Mouse (Mus musculus): ENCODE measurements at regions not wholly inside any gene's neighbourhood (a gene's known extent, or its start where the extent isn't known, plus 50 kb on each side); places are given as distances from the start of the nearest gene placed in this dataset.

GRCm38 (mm10) chr13:100939677-100940076 lies 106.5 kb upstream of the Slc30a5 start:
- H3K9me3 ChIP-seq (ENCODE audit: control insufficient read depth) = no peaks in the 10 kb centered on the region
- H3K4me3 ChIP-seq (ENCODE audit: low read depth, low read length) = no peak overlapping the region
- ATAC-seq = no peak
- H3K4me1 ChIP-seq (replicated peaks; ENCODE audit: control insufficient read depth, insufficient read depth, low read length) = no peaks in the 10 kb centered on the region
- no peak overlapping the region for H3K4me2 ChIP-seq (replicated peaks; ENCODE audit: low read depth)
- no peaks in the 10 kb centered on the region for H3K36me3 ChIP-seq (ENCODE audit: control insufficient read depth, insufficient read depth)
- TF ChIP-seq CTCF (IDR thresholded peaks at IDR 0.05; ENCODE audit: low read depth) = peak; percentile 79
- WGBS = 46% methylated on average over 4 of the region's 4 CpGs
- H3K27me3 ChIP-seq (replicated peaks; ENCODE audit: control insufficient read depth, insufficient read depth, low read length) = no peaks in the 10 kb centered on the region
- H3K9ac ChIP-seq (ENCODE audit: low read depth, low read length) = no peak overlapping the region
- H3K27ac ChIP-seq (ENCODE audit: low read depth, low read length) = no peak overlapping the region

GRCm38 (mm10) chr13:100933265-100933664 lies 100.0 kb upstream of the Slc30a5 start:
- no peak for ATAC-seq
- 64% methylated on average over 8 of the region's 8 CpGs for WGBS
- no peaks in the 10 kb centered on the region for H3K27me3 ChIP-seq (replicated peaks; ENCODE audit: control insufficient read depth, insufficient read depth, low read length)

GRCm38 (mm10) chr13:100899566-100899965 lies 66.3 kb upstream of the Slc30a5 start:
- Histone ChIP-seq H3K4me1 (replicated peaks; ENCODE audit: control insufficient read depth, insufficient read depth, low read length) (no peaks in the 10 kb centered on the region), H3K4me2 (replicated peaks; ENCODE audit: low read depth) (no peak overlapping the region), H3K27me3 (replicated peaks; ENCODE audit: control insufficient read depth, insufficient read depth, low read length) (no peaks in the 10 kb centered on the region), H3K4me3 (ENCODE audit: low read depth, low read length) (no peak overlapping the region), H3K36me3 (ENCODE audit: control insufficient read depth, insufficient read depth) (no peaks in the 10 kb centered on the region), H3K9me3 (ENCODE audit: control insufficient read depth) (no peaks in the 10 kb centered on the region), H3K27ac (ENCODE audit: low read depth, low read length) (no peak overlapping the region), H3K9ac (ENCODE audit: low read depth, low read length) (no peak overlapping the region)
- 74% methylated on average over 2 of the region's 2 CpGs for WGBS
- no peak for ATAC-seq
- TF ChIP-seq CTCF (IDR thresholded peaks at IDR 0.05; ENCODE audit: low read depth) = no peak

More at GRCm38 (mm10) chr13:100933265-100933664, 100.0 kb upstream of the Slc30a5 start:
- no peaks in the 10 kb centered on the region for H3K9me3 ChIP-seq (ENCODE audit: control insufficient read depth)
- H3K4me2 ChIP-seq (replicated peaks; ENCODE audit: low read depth) = no peak overlapping the region
- no peak overlapping the region for H3K4me3 ChIP-seq (ENCODE audit: low read depth, low read length)
- H3K36me3 ChIP-seq (ENCODE audit: control insufficient read depth, insufficient read depth) = no peaks in the 10 kb centered on the region
- no peaks in the 10 kb centered on the region for H3K4me1 ChIP-seq (replicated peaks; ENCODE audit: control insufficient read depth, insufficient read depth, low read length)
- no peak overlapping the region for H3K9ac ChIP-seq (ENCODE audit: low read depth, low read length)
- TF ChIP-seq CTCF (IDR thresholded peaks at IDR 0.05; ENCODE audit: low read depth) = no peak
- no peak overlapping the region for H3K27ac ChIP-seq (ENCODE audit: low read depth, low read length)

- no peaks in the 10 kb centered on the region for H3K36me3 ChIP-seq (ENCODE audit: control insufficient read depth, insufficient read depth)
- H3K9ac ChIP-seq (ENCODE audit: low read depth, low read length) = no peak overlapping the region
- TF ChIP-seq CTCF (IDR thresholded peaks at IDR 0.05; ENCODE audit: low read depth) = no peak
- H3K9me3 ChIP-seq (ENCODE audit: control insufficient read depth) = no peaks in the 10 kb centered on the region
- no peak for ATAC-seq
- 85% methylated on average over 9 of the region's 9 CpGs for WGBS
- H3K4me3 ChIP-seq (ENCODE audit: low read depth, low read length) = no peak overlapping the region
- no peak overlapping the region for H3K4me2 ChIP-seq (replicated peaks; ENCODE audit: low read depth)
- H3K4me1 ChIP-seq (replicated peaks; ENCODE audit: control insufficient read depth, insufficient read depth, low read length) = no peaks in the 10 kb centered on the region
- no peak overlapping the region for H3K27ac ChIP-seq (ENCODE audit: low read depth, low read length)
- no peaks in the 10 kb centered on the region for H3K27me3 ChIP-seq (replicated peaks; ENCODE audit: control insufficient read depth, insufficient read depth, low read length)
Measured at GRCm38 (mm10) chr13:100893871-100894270, 60.6 kb upstream of the Slc30a5 start.

- no peak overlapping the region for H3K9ac ChIP-seq (ENCODE audit: low read depth, low read length)
- H3K27me3 ChIP-seq (replicated peaks; ENCODE audit: control insufficient read depth, insufficient read depth, low read length) = no peaks in the 10 kb centered on the region
- H3K4me2 ChIP-seq (replicated peaks; ENCODE audit: low read depth) = no peak overlapping the region
- no peak for TF ChIP-seq CTCF (IDR thresholded peaks at IDR 0.05; ENCODE audit: low read depth)
- no peaks in the 10 kb centered on the region for H3K9me3 ChIP-seq (ENCODE audit: control insufficient read depth)
- no peak overlapping the region for H3K27ac ChIP-seq (ENCODE audit: low read depth, low read length)
- no peak overlapping the region for H3K4me3 ChIP-seq (ENCODE audit: low read depth, low read length)
- WGBS = 42% methylated on average over 1 of the region's 1 CpGs
- H3K36me3 ChIP-seq (ENCODE audit: control insufficient read depth, insufficient read depth) = no peaks in the 10 kb centered on the region
- H3K4me1 ChIP-seq (replicated peaks; ENCODE audit: control insufficient read depth, insufficient read depth, low read length) = no peaks in the 10 kb centered on the region
- no peak for ATAC-seq
Measured at GRCm38 (mm10) chr13:100893096-100893495, 59.9 kb upstream of the Slc30a5 start.

- no peaks in the 10 kb centered on the region for H3K27me3 ChIP-seq (replicated peaks; ENCODE audit: control insufficient read depth, insufficient read depth, low read length)
- no peaks in the 10 kb centered on the region for H3K36me3 ChIP-seq (ENCODE audit: control insufficient read depth, insufficient read depth)
- H3K27ac ChIP-seq (ENCODE audit: low read depth, low read length) = no peak overlapping the region
- H3K4me2 ChIP-seq (replicated peaks; ENCODE audit: low read depth) = no peak overlapping the region
- H3K4me3 ChIP-seq (ENCODE audit: low read depth, low read length) = no peak overlapping the region
- WGBS = 58% methylated on average over 13 of the region's 13 CpGs
- TF ChIP-seq CTCF (IDR thresholded peaks at IDR 0.05; ENCODE audit: low read depth) = no peak
- H3K9me3 ChIP-seq (ENCODE audit: control insufficient read depth) = no peaks in the 10 kb centered on the region
- H3K9ac ChIP-seq (ENCODE audit: low read depth, low read length) = no peak overlapping the region
- ATAC-seq = no peak
- H3K4me1 ChIP-seq (replicated peaks; ENCODE audit: control insufficient read depth, insufficient read depth, low read length) = no peaks in the 10 kb centered on the region
Measured at GRCm38 (mm10) chr13:100892647-100893071, 59.4 kb upstream of the Slc30a5 start.

- Histone ChIP-seq H3K36me3 (ENCODE audit: control insufficient read depth, insufficient read depth) (no peaks in the 10 kb centered on the region), H3K27me3 (replicated peaks; ENCODE audit: control insufficient read depth, insufficient read depth, low read length) (no peaks in the 10 kb centered on the region), H3K4me2 (replicated peaks; ENCODE audit: low read depth) (no peak overlapping the region), H3K9ac (ENCODE audit: low read depth, low read length) (no peak overlapping the region), H3K27ac (ENCODE audit: low read depth, low read length) (no peak overlapping the region), H3K9me3 (ENCODE audit: control insufficient read depth) (no peaks in the 10 kb centered on the region), H3K4me3 (ENCODE audit: low read depth, low read length) (no peak overlapping the region), H3K4me1 (replicated peaks; ENCODE audit: control insufficient read depth, insufficient read depth, low read length) (no peaks in the 10 kb centered on the region)
- TF ChIP-seq CTCF (IDR thresholded peaks at IDR 0.05; ENCODE audit: low read depth) = peak; percentile 98
- no peak for ATAC-seq
- 21% methylated on average over 13 of the region's 13 CpGs for WGBS
Measured at GRCm38 (mm10) chr13:100892204-100892603, 59.0 kb upstream of the Slc30a5 start.

Measured in intestine, postnatal 0 days (tissue).